Mouse (Mus musculus) gastrocnemius, adult 8-10 months (tissue): ENCODE results near the gene Ppdpf. TPM values are rescaled to one million over a fixed set of nuclear protein-coding genes. Genes with fewer than 3 reads are reported as not detected.
"Not testable (repeated sequence)": the region's sequence is repeated elsewhere in the genome, so short reads cannot be mapped to it uniquely, and the experiment has no call there.

Experiments
- DNase-seq, 2 experiments: peaks; one replicate each; pipeline ENCODE4 v3.0.0; 2022; ENCODE audit warnings: low spot score in 2 of 2
- total RNA-seq, 4 experiments: library from RNA; stranded (reverse); gene quantifications; 2 replicates each; pipeline ENCODE4 v1.2.4; 2022

Ppdpf gene
- total RNA-seq, 4 experiments from 2014 or later = 38.4 to 43.8 (median 40.1) TPM

GRCm38 (mm10) chr2:181158471-181158870 is 28.6 kb upstream of the Ppdpf start:
- DNase-seq = no peak

- DNase-seq = peak; percentile 66 to 81
These were observed 27.9 kb upstream of the Ppdpf start for GRCm38 (mm10) chr2:181159091-181159514.

GRCm38 (mm10) chr2:181159771-181160170 is 27.3 kb upstream of the Ppdpf start:
- no peak for DNase-seq

GRCm38 (mm10) chr2:181160821-181161220 is 26.2 kb upstream of the Ppdpf start:
- no peak for DNase-seq

GRCm38 (mm10) chr2:181166469-181166868 is 20.6 kb upstream of the Ppdpf start:
- DNase-seq = no peak

GRCm38 (mm10) chr2:181174646-181175045 is 12.4 kb upstream of the Ppdpf start:
- DNase-seq = no peak

- no peak for DNase-seq
These were observed 9.0 kb upstream of the Ppdpf start for GRCm38 (mm10) chr2:181178015-181178414.

- no peak for DNase-seq
These were observed 8.6 kb upstream of the Ppdpf start for GRCm38 (mm10) chr2:181178471-181178870.

- DNase-seq = no peak
These were observed 6.1 kb upstream of the Ppdpf start for GRCm38 (mm10) chr2:181180898-181181297.

- peak; percentile 78 to 80 for DNase-seq
These were observed 412 bp upstream of the Ppdpf start for GRCm38 (mm10) chr2:181186635-181187034.

- DNase-seq = no peak
These were observed 1.6 kb downstream of the Ppdpf start for GRCm38 (mm10) chr2:181188681-181189080.

GRCm38 (mm10) chr2:181189321-181189720 is 2.3 kb downstream of the Ppdpf start:
- DNase-seq = no peak

- DNase-seq = not testable (repeated sequence)
These were observed 4.3 kb downstream of the Ppdpf start for GRCm38 (mm10) chr2:181191385-181191784.

GRCm38 (mm10) chr2:181191936-181192335 is 4.9 kb downstream of the Ppdpf start:
- no peak for DNase-seq

- no peak for DNase-seq
These were observed 6.0 kb downstream of the Ppdpf start for GRCm38 (mm10) chr2:181193044-181193443.

GRCm38 (mm10) chr2:181196628-181197300 is 9.7 kb downstream of the Ppdpf start:
- no peak for DNase-seq

- no peak for DNase-seq
These were observed 14.6 kb downstream of the Ppdpf start for GRCm38 (mm10) chr2:181201606-181202005.

- DNase-seq = no peak
These were observed 15.4 kb downstream of the Ppdpf start, which contains the start of gene Ptk6 for GRCm38 (mm10) chr2:181202422-181202821. TSS of gene Ptk6 (minus strand) at chr2:181202789.

- DNase-seq = no peak
These were observed 15.8 kb downstream of the Ppdpf start for GRCm38 (mm10) chr2:181202886-181203285.

GRCm38 (mm10) chr2:181205678-181206077 is 18.6 kb downstream of the Ppdpf start:
- DNase-seq = no peak

GRCm38 (mm10) chr2:181206118-181206517 is 19.1 kb downstream of the Ppdpf start:
- no peak for DNase-seq

GRCm38 (mm10) chr2:181212389-181213020 is 25.5 kb downstream of the Ppdpf start:
- DNase-seq = no peak

GRCm38 (mm10) chr2:181213021-181213445 is 26.0 kb downstream of the Ppdpf start, which contains the start of gene Srms:
TSS of gene Srms (minus strand) at chr2:181213185.
- DNase-seq = no peak
